Mouse (Mus musculus) cerebellum, postnatal 10 days (tissue): Measurements from ENCODE around the gene Akap13.
"Not testable (repeated sequence)": the region's sequence is repeated elsewhere in the genome, so short reads cannot be mapped to it uniquely, and the experiment has no call there.

Source experiments
- DNase-seq, 2 experiments: peaks; one replicate each; pipeline ENCODE4 v3.0.0; 2021; ENCODE audit warnings: mixed read lengths in 2 of 2

Gene Akap13

DNA sequence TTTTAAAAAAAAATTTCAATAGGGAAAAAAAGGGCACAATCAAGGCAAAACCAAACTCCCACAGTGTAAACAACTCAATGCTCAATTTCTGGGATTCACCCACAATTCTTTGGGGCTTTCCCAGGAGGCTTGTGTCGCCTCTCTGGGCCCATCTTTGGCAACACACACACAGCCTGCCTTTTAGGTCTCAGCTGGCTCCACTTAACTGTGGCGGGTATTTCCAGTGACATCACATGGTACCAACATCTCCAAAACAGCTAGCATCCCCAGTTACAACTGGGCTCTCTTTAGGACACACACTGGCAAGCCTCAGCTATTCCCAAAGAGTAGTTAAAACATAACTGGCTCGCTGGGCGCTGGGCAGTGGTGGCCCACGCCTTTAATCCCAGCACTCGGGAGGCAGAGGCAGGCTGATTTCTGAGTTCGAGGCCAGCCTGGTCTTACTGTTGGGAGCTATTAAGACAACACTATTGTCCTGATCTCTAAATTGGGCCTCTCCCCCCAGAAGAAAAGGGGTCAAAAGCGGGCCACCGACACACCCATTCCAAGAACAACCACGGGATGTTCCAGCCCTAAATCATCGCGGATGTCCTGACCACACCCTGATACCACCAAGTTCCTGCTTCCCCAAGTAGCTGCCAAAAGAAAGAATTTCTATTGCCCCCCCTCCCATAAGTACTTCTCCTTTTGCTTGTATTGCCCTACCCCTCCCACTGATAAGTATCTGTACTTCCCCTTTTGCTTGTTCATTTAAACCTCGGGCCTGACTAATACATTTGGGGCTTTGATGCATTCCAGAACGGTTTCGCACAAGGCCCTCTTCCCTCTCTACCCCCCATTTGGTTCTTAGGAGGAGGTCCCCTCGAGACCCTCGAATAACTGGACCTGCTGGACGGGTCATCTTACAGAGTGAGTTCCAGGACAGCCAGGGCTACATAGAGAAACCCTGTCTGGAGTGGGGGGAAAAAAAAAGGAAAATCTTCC lies 319.1 kb downstream of the Akap13 start:
- DNase-seq, result not testable (repeated sequence)

DNA sequence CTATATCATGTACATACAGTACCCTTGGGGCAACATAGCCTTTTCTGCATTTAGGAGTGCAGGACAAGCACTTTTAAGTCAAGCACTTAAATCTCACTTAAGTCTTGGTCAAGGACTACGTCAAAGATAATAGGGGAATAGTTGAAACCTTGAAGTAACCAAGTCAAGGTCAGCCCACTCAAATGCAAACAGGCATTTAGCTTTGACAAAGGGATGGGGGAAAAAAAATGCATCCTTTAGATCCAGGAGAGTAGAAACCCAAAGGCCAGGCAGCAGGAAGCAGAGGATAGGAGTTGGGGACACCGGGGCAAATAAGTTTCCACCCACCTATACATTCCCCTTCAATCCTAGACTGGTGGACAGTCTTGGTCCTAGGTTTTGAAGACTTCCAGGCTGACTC lies 322.7 kb downstream of the Akap13 start:
- DNase-seq, result no peak

DNA sequence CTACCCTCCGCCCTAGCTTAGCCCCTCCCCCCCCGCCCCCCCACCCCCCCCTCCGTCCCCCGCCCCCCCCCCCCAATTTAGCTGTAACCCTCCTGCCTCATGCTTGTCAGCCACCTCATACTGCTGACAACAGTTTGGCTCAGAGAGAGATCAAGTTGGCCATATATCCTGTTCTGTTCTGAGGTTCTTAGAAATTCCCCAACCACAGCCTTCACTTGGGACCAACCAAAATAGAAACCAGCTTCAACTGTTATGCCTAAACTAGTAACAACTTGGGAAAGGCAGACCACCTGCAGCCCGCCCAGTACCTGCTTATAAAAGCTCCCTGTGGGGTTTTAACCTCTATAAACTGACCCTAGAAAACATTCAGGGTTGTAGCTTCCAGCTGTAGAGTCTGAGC lies 325.5 kb downstream of the Akap13 start:
- no peak for DNase-seq

DNA sequence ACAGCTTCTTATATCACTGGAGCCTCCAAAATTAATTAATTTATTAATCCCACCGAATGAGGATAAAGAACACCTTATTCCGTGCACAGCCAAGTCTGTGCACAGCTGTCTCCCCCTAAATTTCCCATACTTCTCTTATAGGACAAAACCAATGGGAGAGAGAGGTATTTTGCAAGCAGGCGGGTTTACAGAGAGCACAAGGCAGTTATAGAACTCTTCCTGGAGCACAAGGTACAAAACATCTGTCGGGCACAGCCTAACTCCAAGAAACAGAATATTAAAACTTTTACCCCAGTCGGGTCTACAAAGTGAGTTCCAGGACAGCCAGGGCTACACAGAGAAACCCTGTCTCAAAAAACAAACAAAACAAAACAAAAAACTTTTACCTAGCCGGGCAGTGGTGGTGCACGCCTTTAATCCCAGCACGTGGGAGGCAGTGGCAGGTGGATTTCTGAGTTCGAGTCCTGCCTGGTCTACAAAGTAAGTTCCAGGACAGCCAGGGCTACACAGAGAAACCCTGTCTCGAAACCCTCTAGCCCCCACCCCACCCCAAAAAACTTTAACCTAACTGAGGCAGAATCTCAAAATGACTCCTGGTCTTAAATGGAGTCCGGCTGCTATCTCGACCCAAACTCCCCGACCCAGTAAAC lies 326.1 kb downstream of the Akap13 start:
- no peak for DNase-seq

DNA sequence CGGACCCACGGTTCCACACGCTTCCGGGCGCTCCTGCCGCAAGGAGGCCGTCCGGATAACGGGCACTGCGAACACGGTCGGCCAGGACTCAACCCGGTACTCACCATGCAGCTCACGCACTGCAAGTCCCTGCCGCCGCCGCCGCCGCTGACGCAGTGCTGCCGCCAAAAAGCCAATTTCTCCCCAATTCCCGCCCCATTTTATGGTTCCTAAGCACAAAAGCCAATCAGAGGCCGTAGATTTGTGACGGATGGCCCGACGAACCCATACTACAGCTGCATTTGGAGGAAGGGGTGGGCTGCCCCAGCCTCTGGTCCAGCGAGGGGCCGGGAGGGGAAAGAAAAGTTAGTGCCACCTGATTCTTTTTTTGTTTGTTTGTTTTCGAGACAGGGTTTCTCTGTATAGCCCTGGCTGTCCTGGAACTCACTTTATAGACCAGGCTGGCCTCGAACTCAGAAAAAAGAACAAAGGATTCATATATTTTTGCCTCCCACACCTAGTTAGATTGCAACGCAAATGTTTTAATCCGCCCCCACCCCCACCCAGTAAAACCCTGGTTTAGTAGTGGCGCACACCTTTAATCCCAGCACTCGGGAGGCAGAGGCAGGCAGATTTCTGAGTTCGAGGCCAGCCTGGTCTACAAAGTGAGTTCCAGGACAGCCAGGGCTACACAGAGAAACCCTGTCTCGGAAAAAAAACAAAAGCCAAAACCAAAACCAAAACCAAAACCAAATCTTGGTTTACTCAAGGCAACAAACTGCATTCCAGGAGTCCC lies 326.8 kb downstream of the Akap13 start:
- DNase-seq, result peak; percentile 88 to 90

DNA sequence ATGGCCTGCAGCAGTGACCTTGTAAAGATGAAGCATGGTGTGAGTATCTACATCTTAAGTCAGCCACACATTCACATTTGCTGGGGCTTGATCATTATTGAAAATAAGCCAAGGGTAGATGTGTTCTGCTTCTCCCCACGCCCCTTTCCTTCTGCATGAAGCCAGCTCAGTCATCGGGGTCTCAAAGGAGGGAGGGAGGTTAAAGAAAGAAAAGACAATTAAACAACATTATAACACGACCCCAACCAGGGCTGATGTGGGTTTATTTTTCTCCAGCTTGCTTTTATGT lies 327.3 kb downstream of the Akap13 start:
- no peak for DNase-seq

DNA sequence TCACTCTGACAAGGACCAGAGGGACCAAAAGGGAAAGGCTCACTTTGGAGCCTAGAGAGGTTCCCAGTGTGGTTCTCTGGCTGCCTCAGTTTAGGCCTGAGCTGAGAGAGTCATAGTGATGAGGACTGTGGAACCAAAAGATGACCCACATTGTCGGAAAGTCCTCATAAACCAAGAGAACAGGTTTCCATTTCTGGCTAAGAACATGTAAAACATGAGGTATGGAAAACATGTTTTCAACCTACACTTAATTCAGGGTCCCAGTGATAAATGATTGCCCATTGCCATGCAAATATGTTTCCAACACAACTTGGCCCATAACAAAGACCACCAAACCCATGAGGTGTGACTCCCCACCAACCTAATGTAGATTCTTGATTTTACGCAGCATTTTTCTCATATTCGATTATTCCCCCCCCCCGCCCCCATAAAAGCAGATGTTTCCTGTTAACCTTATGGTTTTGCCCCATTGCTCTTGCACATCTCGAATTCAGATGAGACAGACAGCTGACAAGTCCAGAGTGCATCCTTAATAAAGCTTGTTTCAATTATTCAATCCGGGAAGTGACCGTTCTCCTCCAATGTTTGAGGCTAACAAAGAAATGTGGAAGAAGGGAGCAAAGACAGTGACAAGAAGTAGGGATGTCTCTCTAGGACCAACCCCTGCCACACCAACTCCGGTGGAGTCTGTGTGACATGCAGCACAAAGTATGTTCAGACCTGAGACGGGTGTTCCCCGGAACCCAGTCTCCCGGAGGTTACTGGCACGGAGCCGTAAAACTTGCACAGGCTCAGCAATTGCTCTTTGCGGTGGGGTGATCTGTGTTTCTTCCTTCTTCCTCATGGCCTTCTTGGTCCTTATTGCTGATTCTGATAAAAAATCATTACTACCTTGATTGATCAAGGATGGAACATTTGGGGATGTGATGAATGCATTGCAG lies 330.3 kb downstream of the Akap13 start:
- DNase-seq, result no peak

DNA sequence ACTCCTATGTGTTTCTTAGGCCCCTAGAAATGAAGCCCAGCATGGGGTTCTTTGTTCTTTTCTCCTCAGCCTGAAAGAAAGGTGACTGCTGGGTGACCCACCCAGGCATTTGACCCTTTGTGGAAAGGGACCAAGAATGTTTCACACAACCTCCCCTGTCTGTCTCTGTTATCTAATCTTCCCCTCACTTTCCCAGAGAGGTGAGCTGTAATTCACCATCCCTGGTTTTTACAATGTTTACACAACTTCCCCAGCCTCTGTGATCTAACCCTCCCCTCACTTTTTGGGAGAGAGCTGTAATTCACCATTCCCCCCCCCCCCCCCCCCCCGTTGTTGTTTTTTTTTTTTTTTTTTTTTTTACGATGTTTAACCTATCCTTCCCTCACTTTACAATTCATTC lies 331.5 kb downstream of the Akap13 start:
- no peak for DNase-seq

DNA sequence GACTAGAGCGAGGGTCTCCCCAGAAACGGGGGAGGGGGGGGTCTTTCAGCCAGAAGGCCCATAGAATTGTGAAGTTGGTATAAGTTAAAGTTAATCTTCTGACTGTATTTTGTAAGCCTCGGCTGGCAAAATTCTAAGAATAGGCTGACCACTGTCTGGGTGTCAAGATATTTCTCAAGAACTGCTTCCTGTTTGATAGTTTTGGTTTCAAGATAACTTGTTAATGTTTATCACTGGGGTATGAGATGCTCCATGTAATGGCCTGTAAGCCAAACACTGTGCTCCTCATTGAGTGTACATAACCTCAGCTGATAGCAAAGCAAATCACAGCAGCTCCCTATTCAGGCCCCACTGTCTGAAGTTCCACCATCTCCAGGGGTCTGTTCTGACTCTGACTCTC lies 332.0 kb downstream of the Akap13 start:
- no peak for DNase-seq

DNA sequence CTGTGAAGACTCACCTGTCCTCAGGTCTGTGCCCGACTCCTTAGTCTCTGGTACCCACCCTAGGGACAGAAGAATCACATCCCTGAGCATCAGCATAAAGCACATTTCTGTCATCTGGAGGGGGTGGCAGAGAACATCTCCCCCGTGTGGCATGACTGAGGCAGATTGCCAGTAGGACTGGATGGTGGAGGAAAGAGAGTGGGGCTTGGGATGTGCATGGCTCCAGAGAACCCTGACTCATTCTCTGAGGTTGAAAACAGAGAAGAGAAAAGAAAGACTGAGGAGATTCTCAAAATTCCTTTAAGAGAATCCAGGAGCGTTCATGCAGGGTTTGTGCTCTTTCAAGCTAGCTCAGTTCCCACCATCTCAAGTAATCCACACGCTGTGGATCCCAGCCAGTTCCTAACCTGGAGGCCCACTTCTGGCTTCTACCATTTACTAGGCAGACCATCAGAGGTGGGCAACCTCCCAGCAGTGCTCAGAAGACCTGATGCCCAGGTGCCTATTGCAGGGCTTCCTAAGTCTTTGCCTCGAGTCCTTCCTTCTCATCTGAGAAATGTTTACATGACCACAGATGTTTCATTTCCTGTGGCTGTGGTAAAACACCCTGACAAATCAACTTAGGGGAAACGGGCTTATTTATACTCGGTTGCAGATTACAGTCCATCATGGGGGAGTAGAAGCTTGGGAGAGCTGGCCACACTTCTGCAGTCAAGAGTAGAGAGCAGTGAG lies 332.9 kb downstream of the Akap13 start:
- DNase-seq, result not testable (repeated sequence)

DNA sequence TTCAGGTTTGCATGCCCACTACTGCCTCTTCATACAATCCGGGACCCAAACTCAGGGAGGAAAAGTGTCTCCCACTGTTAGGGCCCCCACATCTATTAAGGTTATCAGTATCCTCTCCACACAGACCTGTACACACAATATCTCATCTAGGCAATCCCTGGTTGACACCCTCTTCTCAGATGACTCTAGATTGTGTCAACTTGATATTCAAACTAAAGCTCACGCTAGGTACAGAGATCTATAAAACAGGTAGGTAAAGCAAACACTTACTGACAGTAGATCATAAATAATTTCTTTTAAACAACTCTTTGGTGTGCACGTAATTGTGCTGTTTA lies 333.4 kb downstream of the Akap13 start:
- not testable (repeated sequence) for DNase-seq

DNA sequence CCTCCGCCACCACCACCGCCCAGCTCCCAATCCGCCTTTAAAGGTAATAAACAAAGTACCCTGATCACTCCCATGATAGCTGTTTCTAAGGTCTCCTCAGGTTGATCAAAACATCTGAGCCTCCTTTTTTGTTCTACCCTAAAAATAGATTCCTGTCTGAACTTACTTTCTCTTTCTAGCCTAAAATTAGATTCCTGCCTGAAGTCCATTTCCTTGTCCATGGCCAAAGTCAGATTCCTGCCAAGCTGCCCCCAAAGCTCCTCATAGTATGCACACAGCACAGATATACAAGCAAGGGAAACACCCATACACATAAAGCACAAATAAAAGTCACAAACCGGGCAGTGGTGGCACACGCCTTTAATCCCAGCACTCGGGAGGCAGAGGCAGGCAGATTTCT lies 334.4 kb downstream of the Akap13 start:
- DNase-seq, result no peak

DNA sequence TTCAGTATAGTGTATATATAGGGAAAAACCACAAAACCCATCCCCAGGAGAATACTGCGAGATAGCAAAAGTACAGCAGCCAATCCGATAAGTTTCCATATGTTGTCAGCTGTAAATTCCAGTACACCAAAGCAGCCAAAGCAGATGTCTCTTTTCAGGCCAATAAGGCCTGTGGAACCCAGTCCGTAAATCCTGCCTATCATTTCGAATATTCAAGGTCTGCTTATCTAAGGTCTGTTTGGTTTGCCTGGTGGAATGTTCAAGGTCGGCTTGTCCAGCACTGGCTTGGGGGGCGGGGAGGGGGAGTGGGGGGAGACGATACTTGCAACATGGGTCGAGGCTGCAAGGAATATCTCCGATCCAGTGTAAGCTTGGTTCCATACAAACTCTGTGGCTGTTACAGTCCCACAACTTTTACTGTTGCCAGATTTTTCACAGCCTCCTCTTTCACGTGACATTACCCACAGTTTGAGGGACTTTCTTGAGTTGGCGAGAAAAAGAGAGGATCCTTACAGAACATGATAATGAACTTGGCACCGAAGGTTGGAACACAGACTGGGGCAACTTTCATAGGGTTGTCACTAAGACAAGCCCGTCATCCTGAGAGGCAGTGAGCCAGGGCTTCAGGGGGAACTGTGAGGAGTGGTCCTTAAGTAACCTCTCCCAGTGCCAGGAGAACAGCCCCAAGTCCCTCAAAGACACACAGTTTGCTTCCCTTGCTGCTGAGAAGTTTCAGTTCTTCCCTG lies 335.9 kb downstream of the Akap13 start:
- not testable (repeated sequence) for DNase-seq

DNA sequence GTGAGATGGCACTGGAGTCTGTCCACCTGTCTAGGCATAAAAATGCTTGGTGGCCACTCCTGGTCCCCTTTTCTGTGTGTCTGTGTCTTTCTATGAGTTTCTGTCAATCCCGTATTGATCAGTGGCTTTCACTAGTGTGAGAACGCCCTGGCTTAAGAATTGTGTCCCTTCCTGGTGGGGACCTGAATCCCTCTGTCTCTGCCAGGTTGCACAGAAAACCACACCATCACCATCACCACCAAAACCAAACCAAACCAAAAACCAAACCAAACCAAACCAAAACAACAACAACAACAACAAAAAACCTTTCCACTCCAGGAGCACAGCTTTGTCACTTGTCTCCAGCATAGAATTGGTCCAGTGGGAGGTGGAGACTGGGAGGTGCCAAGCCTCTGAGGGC lies 337.8 kb downstream of the Akap13 start:
- no peak for DNase-seq

DNA sequence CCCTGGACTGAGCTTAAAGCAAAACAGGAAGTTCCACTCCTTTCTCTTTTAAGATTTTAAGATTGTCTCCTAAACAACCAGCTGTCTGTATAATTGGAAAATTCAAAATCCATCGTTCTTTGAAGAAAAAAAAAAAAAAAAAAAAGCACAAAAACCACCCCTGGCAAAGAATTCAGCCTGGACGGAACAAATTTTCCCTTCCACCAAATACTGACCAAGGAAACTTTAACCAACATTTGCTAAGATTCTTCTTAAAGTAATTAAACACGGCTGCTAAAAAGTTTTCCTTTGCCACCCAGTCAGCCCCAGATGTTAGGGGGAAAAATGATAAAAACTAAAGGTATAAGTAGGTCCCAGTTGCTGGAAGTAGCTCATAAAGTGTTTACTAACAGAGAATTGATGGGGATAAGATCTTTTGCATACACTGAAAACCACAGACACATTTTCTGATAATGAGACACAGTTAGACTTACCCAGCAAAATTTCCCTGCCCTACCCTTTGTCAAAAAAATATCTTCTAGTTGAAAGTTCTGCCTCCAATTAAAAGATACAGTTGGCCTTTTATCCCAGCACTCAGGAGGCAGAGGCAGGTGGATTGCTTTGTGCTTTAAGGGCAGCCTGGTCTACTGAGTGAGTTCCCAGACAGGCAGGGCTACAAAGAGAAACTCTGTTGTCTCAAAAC lies 338.5 kb downstream of the Akap13 start:
- no peak for DNase-seq

DNA sequence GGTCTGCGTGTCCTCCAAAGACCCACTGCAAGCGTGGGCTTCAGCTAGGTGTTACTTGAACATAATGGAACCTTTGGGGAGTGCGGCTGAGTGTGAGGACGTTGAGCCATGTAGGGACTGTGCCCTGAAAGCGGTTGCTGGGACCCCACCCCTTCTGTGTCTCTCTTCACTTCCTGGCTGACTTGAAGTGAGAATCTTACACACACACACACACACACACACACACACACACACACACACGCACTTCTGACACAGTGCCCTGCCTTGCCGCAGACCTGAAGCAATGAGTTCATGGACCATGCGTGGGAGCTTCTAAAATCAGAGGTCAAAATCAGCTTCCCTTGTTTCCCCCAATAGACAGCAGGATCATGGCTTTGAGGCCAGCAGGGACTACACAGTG lies 339.8 kb downstream of the Akap13 start:
- DNase-seq, result no peak

DNA sequence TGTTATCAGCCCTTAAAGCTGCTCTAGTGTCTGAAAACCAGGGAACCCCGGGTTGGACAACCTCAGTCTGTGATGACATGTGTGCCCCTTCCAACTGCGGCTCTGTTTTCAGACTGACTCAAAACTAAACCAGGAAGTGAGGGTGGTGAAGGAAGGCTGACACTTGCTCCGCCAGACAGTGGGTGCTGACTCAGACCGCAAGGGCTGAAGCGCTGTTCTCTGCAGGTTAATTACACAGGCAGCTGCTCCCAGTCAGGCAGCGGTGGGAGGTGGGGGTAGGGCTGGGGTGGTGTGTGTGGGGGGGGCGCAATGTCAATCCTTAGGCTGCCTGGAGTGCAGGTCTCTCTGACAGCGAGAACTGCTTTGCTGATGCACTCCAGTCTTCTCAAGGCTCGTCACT lies 341.1 kb downstream of the Akap13 start:
- peak in 1 of 2 experiments; percentile 10 for DNase-seq

DNA sequence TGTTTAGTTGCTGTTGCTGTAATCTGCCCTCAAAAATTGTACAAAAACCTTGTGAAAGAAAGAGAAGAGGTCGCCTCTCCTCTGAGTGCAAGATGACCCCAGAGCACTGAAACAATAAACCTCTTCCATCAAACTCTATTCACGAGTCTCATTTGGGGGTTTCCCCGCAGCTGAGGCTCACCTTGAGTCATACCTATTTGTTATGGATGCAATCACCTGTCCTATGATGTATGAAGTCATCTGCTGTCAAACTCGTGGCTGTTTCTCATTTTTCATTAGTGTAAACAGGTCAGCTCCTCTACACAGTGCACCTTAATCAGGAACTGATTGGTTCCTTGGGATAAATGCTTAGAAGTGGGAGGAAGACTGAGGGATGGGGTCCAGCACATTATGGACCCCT lies 345.2 kb downstream of the Akap13 start:
- no peak for DNase-seq

DNA sequence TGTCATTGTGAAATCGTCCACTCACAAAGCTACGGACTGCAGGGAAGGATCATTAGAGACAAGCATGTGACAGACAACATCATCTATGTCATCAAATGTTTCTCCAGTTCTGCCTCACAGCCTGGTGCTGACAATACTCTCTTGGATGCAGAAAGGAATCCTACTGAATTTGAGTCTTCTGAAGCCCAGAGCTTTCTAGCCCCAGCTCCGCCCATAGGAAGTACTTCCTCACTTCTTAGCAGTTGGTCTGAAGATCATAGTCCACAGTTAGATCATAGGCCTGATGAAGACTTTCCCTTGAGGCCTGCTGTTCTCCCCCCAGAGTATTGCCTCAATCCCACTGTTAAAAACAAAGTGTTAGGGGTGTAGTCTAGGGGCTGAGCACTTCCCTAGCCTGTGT lies 345.7 kb downstream of the Akap13 start:
- DNase-seq, result no peak

DNA sequence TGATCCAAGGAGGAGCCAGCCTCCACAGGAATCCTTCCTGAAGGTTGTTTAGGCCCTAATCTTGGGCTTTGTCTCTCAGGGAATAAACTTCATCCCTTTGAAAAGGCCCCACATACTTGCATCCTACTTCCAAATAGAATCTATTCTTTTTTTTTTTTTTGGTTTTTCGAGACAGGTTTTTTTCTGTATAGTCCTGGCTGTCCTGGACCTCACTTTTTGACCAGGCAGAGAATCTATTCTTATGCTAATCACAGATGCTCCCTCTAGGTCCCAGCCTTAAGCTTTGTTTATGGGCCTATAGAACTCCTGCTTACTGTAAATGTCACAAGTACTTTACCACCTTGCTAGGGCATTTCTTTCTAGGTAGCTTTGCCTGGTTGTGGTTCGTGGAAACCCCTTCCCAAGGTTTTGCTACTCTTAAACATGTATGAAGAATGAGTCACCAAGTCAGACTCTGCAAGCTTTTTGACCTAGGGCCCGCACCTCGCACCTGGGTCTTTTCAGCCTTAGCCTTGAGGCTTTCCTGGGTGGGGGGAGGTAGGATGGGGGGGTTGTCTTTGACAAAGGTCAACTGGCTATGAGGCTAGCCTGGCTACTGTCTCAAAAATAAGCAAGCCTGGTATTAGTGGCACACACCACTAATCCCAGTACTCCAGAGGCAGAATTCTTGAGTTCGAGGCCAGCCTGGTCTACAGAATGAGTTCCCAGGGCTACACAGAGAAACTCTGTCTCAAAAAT lies 346.5 kb downstream of the Akap13 start:
- DNase-seq, result no peak
